Mouse (Mus musculus): Measurements from ENCODE around the gene Thap7. TPM values are rescaled to one million over a fixed set of nuclear protein-coding genes. Genes with fewer than 3 reads are reported as not detected.

Thap7 gene
- polyA plus RNA-seq, 1 experiment from 2014 or later, result 60.5 TPM

GRCm38 (mm10) chr16:17488478-17489468 is 42.2 kb downstream of the Thap7 start:
- H3K27ac ChIP-seq (ENCODE audit: low read length), result no peak overlapping the region
- no peaks in the 10 kb centered on the region for H3K4me1 ChIP-seq (ENCODE audit: control insufficient read depth, insufficient read depth, low read length)
- H3K4me3 ChIP-seq (ENCODE audit: low read depth, low read length), result peak overlapping the region; percentile 31
- H3K27me3 ChIP-seq (ENCODE audit: control insufficient read depth, insufficient read depth, low read length), result 0 out of 2 replicates have a peak, but pooled peaks cover 2% of the 10 kb centered on the region
- H3K4me2 ChIP-seq (replicated peaks; ENCODE audit: low read depth, low read length), result peak overlapping the region; percentile 69
- H3K9ac ChIP-seq (replicated peaks; ENCODE audit: low read depth, low read length), result no peak overlapping the region
- H3K9me3 ChIP-seq (ENCODE audit: control insufficient read depth, low read depth, low read length), result no peaks in the 10 kb centered on the region
- no peak; the same call in 1 of the 2 replicates for ATAC-seq (ENCODE audit: insufficient number of reproducible peaks, insufficient read depth, low FRiP score, low read depth)
- peaks cover 31% of the 10 kb centered on the region for H3K36me3 ChIP-seq (ENCODE audit: control insufficient read depth, insufficient read depth, low read length)
- WGBS, result 49% methylated on average over 14 of the region's 14 CpGs

- H3K9me3 ChIP-seq (ENCODE audit: control insufficient read depth, low read depth, low read length), result no peaks in the 10 kb centered on the region
- 16% methylated on average over 3 of the region's 3 CpGs for WGBS
- no peaks in the 10 kb centered on the region for H3K4me1 ChIP-seq (ENCODE audit: control insufficient read depth, insufficient read depth, low read length)
- H3K9ac ChIP-seq (replicated peaks; ENCODE audit: low read depth, low read length), result no peak overlapping the region
- no peak overlapping the region for H3K4me3 ChIP-seq (ENCODE audit: low read depth, low read length)
- H3K27me3 ChIP-seq (ENCODE audit: control insufficient read depth, insufficient read depth, low read length), result 0 out of 2 replicates have a peak, but pooled peaks cover 2% of the 10 kb centered on the region
- ATAC-seq (ENCODE audit: insufficient number of reproducible peaks, insufficient read depth, low FRiP score, low read depth), result no peak
- peaks cover 41% of the 10 kb centered on the region for H3K36me3 ChIP-seq (ENCODE audit: control insufficient read depth, insufficient read depth, low read length)
- no peak overlapping the region for H3K27ac ChIP-seq (ENCODE audit: low read length)
- H3K4me2 ChIP-seq (replicated peaks; ENCODE audit: low read depth, low read length), result no peak overlapping the region
Measured at GRCm38 (mm10) chr16:17486505-17486904, 44.4 kb downstream of the Thap7 start.

- H3K27me3 ChIP-seq (ENCODE audit: control insufficient read depth, insufficient read depth, low read length), result no peaks in the 10 kb centered on the region
- H3K36me3 ChIP-seq (ENCODE audit: control insufficient read depth, insufficient read depth, low read length), result peaks cover 35% of the 10 kb centered on the region
- WGBS, result 78% methylated on average over 2 of the region's 2 CpGs
- no peak for ATAC-seq (ENCODE audit: insufficient number of reproducible peaks, insufficient read depth, low FRiP score, low read depth)
- no peak overlapping the region for H3K4me3 ChIP-seq (ENCODE audit: low read depth, low read length)
- H3K4me2 ChIP-seq (replicated peaks; ENCODE audit: low read depth, low read length), result no peak overlapping the region
- H3K9me3 ChIP-seq (ENCODE audit: control insufficient read depth, low read depth, low read length), result no peaks in the 10 kb centered on the region
- H3K4me1 ChIP-seq (ENCODE audit: control insufficient read depth, insufficient read depth, low read length), result no peaks in the 10 kb centered on the region
- no peak overlapping the region for H3K27ac ChIP-seq (ENCODE audit: low read length)
- no peak overlapping the region for H3K9ac ChIP-seq (replicated peaks; ENCODE audit: low read depth, low read length)
Measured at GRCm38 (mm10) chr16:17481465-17481864, 49.5 kb downstream of the Thap7 start.

- no peak overlapping the region for H3K4me2 ChIP-seq (replicated peaks; ENCODE audit: low read depth, low read length)
- no peaks in the 10 kb centered on the region for H3K9me3 ChIP-seq (ENCODE audit: control insufficient read depth, low read depth, low read length)
- H3K27ac ChIP-seq (ENCODE audit: low read length), result no peak overlapping the region
- H3K36me3 ChIP-seq (ENCODE audit: control insufficient read depth, insufficient read depth, low read length), result peaks cover 13% of the 10 kb centered on the region
- 79% methylated on average over 4 of the region's 4 CpGs for WGBS
- H3K4me3 ChIP-seq (ENCODE audit: low read depth, low read length), result no peak overlapping the region
- ATAC-seq (ENCODE audit: insufficient number of reproducible peaks, insufficient read depth, low FRiP score, low read depth), result no peak
- H3K9ac ChIP-seq (replicated peaks; ENCODE audit: low read depth, low read length), result no peak overlapping the region
- H3K27me3 ChIP-seq (ENCODE audit: control insufficient read depth, insufficient read depth, low read length), result no peaks in the 10 kb centered on the region
- H3K4me1 ChIP-seq (ENCODE audit: control insufficient read depth, insufficient read depth, low read length), result no peaks in the 10 kb centered on the region
Measured at GRCm38 (mm10) chr16:17478331-17478943, 52.5 kb downstream of the Thap7 start.

Other genes with a start within 250 kb of the Thap7 start
- 0.15 and 0.22 TPM in 2 replicates for gene Serpind1, start 199.8 kb downstream of the Thap7 start, polyA plus RNA-seq (2014; fragmentation: Nextera tagmentation; extraction: Ambion mirVana)
- 7.4 and 7.6 TPM in 2 replicates for gene Snap29, start 125.2 kb downstream of the Thap7 start, polyA plus RNA-seq (2014; fragmentation: Nextera tagmentation; extraction: Ambion mirVana)
- 39.0 and 42.8 TPM in 2 replicates for gene Pi4ka, start 124.8 kb downstream of the Thap7 start, polyA plus RNA-seq (2014; fragmentation: Nextera tagmentation; extraction: Ambion mirVana)
- gene Crkl, start 79.1 kb downstream of the Thap7 start, polyA plus RNA-seq (2014; fragmentation: Nextera tagmentation; extraction: Ambion mirVana), result 56.5 and 62.3 TPM in 2 replicates
- gene Aifm3, start 41.5 kb downstream of the Thap7 start, polyA plus RNA-seq (2014; fragmentation: Nextera tagmentation; extraction: Ambion mirVana), result 1.7 TPM in 2 replicates
- gene Lztr1, start 22.4 kb downstream of the Thap7 start, polyA plus RNA-seq (2014; fragmentation: Nextera tagmentation; extraction: Ambion mirVana), result 78.6 and 89.5 TPM in 2 replicates
- gene Lrrc74b, start 30.1 kb upstream of the Thap7 start, polyA plus RNA-seq (2014; fragmentation: Nextera tagmentation; extraction: Ambion mirVana), result 0.27 and 0.35 TPM in 2 replicates
- gene P2rx6, start 30.7 kb upstream of the Thap7 start, polyA plus RNA-seq (2014; fragmentation: Nextera tagmentation; extraction: Ambion mirVana), result 0.90 and 0.93 TPM in 2 replicates
- gene Slc7a4, start 52.1 kb upstream of the Thap7 start, polyA plus RNA-seq (2014; fragmentation: Nextera tagmentation; extraction: Ambion mirVana), result 13.0 and 15.2 TPM in 2 replicates
- 38.7 and 42.6 TPM in 2 replicates for gene Smpd4, start 88.2 kb upstream of the Thap7 start, polyA plus RNA-seq (2014; fragmentation: Nextera tagmentation; extraction: Ambion mirVana)
- gene Ccdc74a, start 115.3 kb upstream of the Thap7 start, polyA plus RNA-seq (2014; fragmentation: Nextera tagmentation; extraction: Ambion mirVana), result 5.6 and 5.9 TPM in 2 replicates
- gene Med15, start 201.8 kb upstream of the Thap7 start, polyA plus RNA-seq (2014; fragmentation: Nextera tagmentation; extraction: Ambion mirVana), result 45.8 and 47.5 TPM in 2 replicates
- 69.8 and 76.6 TPM in 2 replicates for gene Klhl22, start 228.5 kb upstream of the Thap7 start, polyA plus RNA-seq (2014; fragmentation: Nextera tagmentation; extraction: Ambion mirVana)

All from stomach, embryonic 14.5 days (tissue).